Mouse (Mus musculus): Measurements from ENCODE around the gene Podxl2.

DNA sequence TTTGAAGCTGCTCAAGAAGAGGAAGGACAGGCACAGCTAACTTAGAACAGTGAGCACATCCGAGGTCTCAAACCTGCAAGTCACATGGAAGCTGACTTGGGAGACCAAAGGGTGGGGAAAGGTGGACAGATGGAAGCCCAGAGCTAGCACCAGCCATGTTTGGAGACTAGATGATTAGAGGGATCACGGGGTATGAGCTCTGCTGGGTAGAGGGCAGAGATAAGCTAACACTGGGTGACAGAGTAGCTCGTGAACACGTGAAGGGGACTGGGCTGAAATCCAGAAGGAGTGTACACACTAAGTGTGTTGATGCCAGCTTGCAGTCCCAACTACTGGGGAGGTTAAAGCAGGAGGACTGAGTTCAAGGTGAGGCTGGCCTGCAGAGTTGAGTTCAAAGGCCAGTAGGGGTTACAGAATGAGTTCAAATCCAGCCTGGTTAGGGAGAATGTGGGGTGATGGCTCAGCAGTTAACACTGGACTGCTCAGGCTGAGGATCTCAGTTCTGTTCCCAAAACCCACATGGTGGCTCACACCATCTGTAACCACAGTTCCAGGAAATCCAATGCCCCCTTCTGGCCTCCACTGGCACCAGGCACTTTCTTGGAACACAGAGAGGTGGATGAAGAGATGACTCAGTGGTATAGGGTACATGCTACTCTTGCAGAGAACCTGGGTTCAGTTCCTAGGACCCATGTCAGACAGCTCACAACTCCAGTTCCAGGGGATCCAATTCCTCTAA, 70.7 kb downstream of the Podxl2 start:
- TF ChIP-seq CTCF (IDR thresholded peaks at IDR 0.05; ENCODE audit: borderline replicate concordance, insufficient read depth, low read depth, low read length): peak; percentile 18; the same call in 1 of the 2 replicates
- no peak for TF ChIP-seq POLR2A (IDR thresholded peaks at IDR 0.05; ENCODE audit: borderline replicate concordance, insufficient read depth, low read length)

Data from cerebellum, adult 2 months (tissue).